Mouse (Mus musculus) splenic B cell, adult 2 months (primary cell): ENCODE data around the gene Ubxn11.
A peak's percentile ranks its signal among the peaks of the same experiment; 100 is the strongest.

Source experiments
- DNase-seq: peaks from one replicate; pipeline ENCODE4 v3.0.0-alpha.2; 2011; ENCODE audit warnings: low read depth, low spot score
- H3K27me3 ChIP-seq: 2 replicates; pipeline ENCODE4 v1.6.1; 2012; ENCODE audit warnings: mild to moderate bottlenecking, low read length, moderate library complexity, mixed read lengths; ENCODE audit not compliant: control insufficient read depth, poor library complexity, insufficient read depth, severe bottlenecking
- H3K36me3 ChIP-seq: 2 replicates; pipeline ENCODE4 v1.6.1; 2012; ENCODE audit warnings: mild to moderate bottlenecking, low read length, moderate library complexity, mixed read lengths; ENCODE audit not compliant: control insufficient read depth, poor library complexity, insufficient read depth, severe bottlenecking

Gene Ubxn11

DNA sequence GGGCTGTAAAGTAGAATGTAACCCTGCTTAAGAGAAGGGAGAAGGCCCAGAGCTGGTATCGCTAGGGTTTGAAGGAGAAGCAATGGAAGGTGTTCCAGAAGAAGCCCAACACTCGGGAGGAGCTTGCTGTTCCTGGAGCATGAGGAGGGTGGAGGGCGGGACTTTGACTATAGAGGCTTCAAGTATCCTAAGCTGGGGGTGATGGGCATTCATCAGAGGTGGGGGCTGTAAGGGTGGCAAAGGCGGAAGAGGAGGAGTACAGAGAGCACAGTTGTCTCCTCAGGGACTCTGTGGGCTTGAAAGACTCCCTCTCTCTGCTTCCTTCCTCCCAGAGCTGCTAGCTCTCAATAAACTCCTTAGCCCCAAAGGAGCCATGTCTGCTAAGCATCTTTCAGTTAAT is 2.1 kb upstream of the Ubxn11 start:
- Histone ChIP-seq H3K36me3 (no peaks in the 10 kb centered on the region; the same call in 1 of the 2 replicates), H3K27me3 (no peaks in the 10 kb centered on the region)
- peak; percentile 39 for DNase-seq

GRCm38 (mm10) chr4:134102742-134103119 is 361 bp downstream of the Ubxn11 start:
- no peak for DNase-seq
- H3K27me3 ChIP-seq, result no peaks in the 10 kb centered on the region
- no peaks in the 10 kb centered on the region; the same call in 1 of the 2 replicates for H3K36me3 ChIP-seq

DNA sequence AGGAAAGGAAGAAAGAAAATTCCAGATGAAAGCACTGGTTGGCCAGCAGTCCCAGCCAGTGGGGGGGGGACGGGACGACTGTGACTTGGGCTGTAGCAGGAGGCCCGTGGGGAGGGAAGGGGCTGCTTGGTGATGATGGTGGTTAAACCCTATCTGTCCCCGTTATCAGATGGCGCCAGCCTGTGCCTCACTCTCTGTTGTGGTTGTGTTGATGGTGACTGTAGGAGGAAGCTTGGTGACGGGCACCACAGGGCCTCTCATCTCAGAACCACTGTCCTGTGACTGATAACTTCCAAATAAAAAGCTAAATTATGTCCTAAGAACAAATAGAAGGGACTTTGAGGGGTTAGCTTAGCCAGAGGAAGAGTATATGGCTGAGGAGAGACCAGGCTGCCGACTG is 3.7 kb downstream of the Ubxn11 start:
- Histone ChIP-seq H3K36me3 (no peaks in the 10 kb centered on the region; the same call in 1 of the 2 replicates), H3K27me3 (no peaks in the 10 kb centered on the region)
- DNase-seq, result no peak

GRCm38 (mm10) chr4:134107730-134108129 is 5.4 kb downstream of the Ubxn11 start:
- H3K36me3 ChIP-seq, result no peaks in the 10 kb centered on the region; the same call in 1 of the 2 replicates
- DNase-seq, result no peak
- H3K27me3 ChIP-seq, result no peaks in the 10 kb centered on the region

- Histone ChIP-seq H3K36me3 (no peaks in the 10 kb centered on the region; the same call in 1 of the 2 replicates), H3K27me3 (no peaks in the 10 kb centered on the region)
- no peak for DNase-seq
Measured at GRCm38 (mm10) chr4:134108196-134108595, 5.8 kb downstream of the Ubxn11 start.

DNA sequence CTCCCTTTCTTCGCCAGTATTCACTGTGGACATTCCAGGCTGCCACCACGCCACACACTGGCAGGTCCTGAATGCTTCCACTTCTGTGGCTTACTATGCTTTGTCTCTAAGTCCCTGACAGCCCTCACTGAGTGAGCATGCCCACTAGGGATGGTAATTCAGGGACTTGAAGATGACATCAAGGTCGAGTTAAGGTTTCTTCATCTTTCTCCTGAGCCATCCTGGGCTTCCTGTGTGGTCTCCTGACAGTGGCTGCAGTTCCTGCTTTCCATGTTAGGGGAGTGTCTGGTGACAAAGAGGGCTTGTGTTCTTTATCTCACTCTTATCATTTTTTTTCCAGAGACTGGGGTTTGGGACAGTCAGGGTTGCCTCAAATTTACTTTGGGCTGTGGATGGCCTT is 8.3 kb downstream of the Ubxn11 start:
- no peaks in the 10 kb centered on the region for H3K27me3 ChIP-seq
- no peak for DNase-seq
- no peaks in the 10 kb centered on the region for H3K36me3 ChIP-seq

GRCm38 (mm10) chr4:134112403-134112802 is 10.0 kb downstream of the Ubxn11 start:
- DNase-seq, result no peak
- no peaks in the 10 kb centered on the region for H3K27me3 ChIP-seq
- no peaks in the 10 kb centered on the region for H3K36me3 ChIP-seq

DNA sequence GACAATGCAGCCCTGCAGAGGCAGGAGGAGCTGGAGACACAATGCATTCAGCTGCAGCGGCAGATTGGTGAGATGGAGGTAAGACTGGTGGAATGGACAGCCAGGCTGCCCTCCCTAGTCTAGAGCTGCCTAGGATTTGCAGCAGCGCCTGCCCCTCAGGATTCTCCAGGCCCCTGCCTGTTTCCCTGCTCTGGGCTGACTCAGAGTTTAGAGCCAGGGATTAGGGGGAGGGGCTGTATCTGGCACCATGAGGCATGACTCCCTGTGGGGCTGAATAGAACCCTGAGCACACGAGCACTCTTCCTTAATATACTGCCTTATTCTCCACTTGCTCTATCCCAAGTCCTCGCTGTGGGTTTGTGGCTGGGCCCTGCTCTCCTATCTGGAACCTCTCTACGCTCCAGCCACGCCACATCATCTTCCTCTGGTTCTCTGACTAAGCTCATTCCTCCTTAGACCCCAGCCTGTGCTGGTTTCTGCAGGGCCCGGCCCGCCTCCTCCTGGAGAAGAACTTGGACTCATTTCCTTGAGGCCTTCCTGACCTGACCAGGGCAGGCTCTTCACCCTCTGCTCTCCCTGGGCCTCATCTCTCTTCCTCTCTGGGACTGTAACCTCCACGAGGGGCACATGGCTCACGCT is 11.1 kb downstream of the Ubxn11 start:
- no peaks in the 10 kb centered on the region for H3K36me3 ChIP-seq
- no peak for DNase-seq
- H3K27me3 ChIP-seq, result no peaks in the 10 kb centered on the region

DNA sequence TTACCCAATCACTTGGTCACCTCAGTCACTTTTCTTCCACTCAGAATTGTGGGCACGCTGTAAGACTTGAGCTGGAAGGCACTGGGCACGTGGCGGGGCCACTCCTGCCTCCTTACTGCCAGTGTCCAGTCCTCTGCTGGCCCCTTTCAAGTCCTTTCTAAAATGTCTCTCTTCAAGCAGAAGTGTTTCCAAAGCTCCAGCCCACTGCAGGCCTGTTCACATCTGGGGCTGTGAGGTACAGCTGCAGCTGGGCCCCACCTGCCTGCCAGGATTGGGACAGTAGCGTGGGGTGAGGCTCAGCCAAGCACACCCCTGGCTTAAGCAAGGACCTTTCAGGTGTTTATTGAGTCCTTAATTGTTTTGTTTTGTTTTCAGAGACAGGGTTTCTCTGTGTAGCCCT is 11.7 kb downstream of the Ubxn11 start:
- no peak for DNase-seq
- H3K27me3 ChIP-seq, result no peaks in the 10 kb centered on the region

GRCm38 (mm10) chr4:134115215-134116144 is 13.1 kb downstream of the Ubxn11 start:
- no peak for DNase-seq
- Histone ChIP-seq H3K27me3 (no peaks in the 10 kb centered on the region), H3K36me3 (no peaks in the 10 kb centered on the region)

More for the DNA sequence above, 11.7 kb downstream of the Ubxn11 start:
- H3K36me3 ChIP-seq, result no peaks in the 10 kb centered on the region

DNA sequence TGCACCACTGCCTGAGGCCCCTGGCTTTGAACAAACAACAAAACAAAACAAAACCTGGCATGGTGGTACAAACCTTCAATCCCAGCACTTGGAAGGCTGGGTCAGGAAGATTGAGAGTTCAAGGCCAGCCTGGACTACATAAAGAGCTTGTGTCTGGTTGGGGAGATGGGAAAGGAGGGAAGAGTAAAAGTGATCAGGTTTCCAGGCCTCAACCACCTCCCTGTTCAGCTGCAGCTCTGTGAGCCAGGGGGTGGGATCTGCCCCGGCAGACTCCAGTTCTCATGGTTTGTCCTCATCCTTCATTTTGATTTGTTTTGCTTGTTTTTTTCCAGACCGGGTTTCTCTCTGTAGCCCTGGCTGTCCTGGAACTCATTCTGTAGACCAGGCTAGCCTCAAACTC is 14.1 kb downstream of the Ubxn11 start:
- H3K27me3 ChIP-seq, result no peaks in the 10 kb centered on the region
- DNase-seq, result no peak
- no peaks in the 10 kb centered on the region for H3K36me3 ChIP-seq

GRCm38 (mm10) chr4:134117012-134117411 is 14.6 kb downstream of the Ubxn11 start:
- peak; percentile 90 for DNase-seq
- no peaks in the 10 kb centered on the region for H3K27me3 ChIP-seq
- H3K36me3 ChIP-seq, result no peaks in the 10 kb centered on the region

- Histone ChIP-seq H3K27me3 (no peaks in the 10 kb centered on the region), H3K36me3 (no peaks in the 10 kb centered on the region)
- peak; percentile 57 for DNase-seq
Measured at GRCm38 (mm10) chr4:134118126-134118800, 15.9 kb downstream of the Ubxn11 start.

GRCm38 (mm10) chr4:134119042-134119441 is 16.7 kb downstream of the Ubxn11 start:
- DNase-seq, result no peak
- Histone ChIP-seq H3K27me3 (no peaks in the 10 kb centered on the region), H3K36me3 (no peaks in the 10 kb centered on the region)

DNA sequence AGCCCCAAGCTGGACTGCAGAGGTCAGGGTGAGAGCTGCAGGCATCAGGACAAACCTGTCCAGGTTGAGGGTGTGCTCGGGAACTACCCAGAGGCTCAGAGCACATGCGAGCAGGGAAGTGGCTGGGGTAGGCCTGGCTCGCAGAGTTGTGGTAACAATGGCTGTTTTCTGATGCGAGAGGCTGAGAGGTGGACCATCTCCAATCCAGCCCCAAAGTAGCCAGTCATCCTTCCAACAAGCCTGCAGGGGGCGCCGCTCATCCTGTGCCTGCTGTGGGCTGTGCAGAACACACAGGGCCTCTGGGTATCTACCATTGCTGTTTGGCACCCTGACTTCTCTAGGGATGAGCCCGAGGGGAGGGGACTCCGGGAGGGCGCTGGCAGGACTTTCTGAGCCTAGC is 17.3 kb downstream of the Ubxn11 start:
- Histone ChIP-seq H3K27me3 (no peaks in the 10 kb centered on the region), H3K36me3 (no peaks in the 10 kb centered on the region)
- DNase-seq, result peak; percentile 66
